Mouse (Mus musculus) midbrain, embryonic 16.5 days (tissue): ENCODE data around the gene Tspan5. TPM values are rescaled to one million over a fixed set of nuclear protein-coding genes. Genes with fewer than 3 reads are reported as not detected.

ENCODE experiments used
- ATAC-seq: fragments of 200-750 bp; cut with Nextera tagmentation; 2 replicates; pipeline ENCODE4 v1.8.0; 2017; ENCODE audit warnings: moderate TSS enrichment
- H3K27ac ChIP-seq: fragments of 300-500 bp; sonication (generic); 2 replicates; pipeline ENCODE4 v1.5.1; 2014; ENCODE audit warnings: mild to moderate bottlenecking, low read length, mixed read lengths
- H3K27me3 ChIP-seq: fragments of 300-500 bp; sonication (generic); 2 replicates; pipeline ENCODE4 v1.6.1; 2014; ENCODE audit warnings: low read depth, low read length, mixed read lengths; ENCODE audit not compliant: control insufficient read depth, insufficient read depth
- H3K36me3 ChIP-seq: fragments of 300-500 bp; sonication (generic); 2 replicates; pipeline ENCODE4 v1.6.1; 2014; ENCODE audit warnings: mild to moderate bottlenecking, low read length, moderate library complexity, mixed read lengths; ENCODE audit not compliant: control insufficient read depth, insufficient read depth
- H3K4me1 ChIP-seq: fragments of 300-500 bp; sonication (generic); 2 replicates; pipeline ENCODE4 v1.6.1; 2014; ENCODE audit warnings: mild to moderate bottlenecking, low read length, mixed read lengths; ENCODE audit not compliant: control insufficient read depth, insufficient read depth
- H3K4me2 ChIP-seq: fragments of 300-500 bp; sonication (generic); 2 replicates; pipeline ENCODE4 v1.6.1; 2014; ENCODE audit warnings: mild to moderate bottlenecking, low read length, mixed read lengths
- H3K4me3 ChIP-seq: fragments of 300-500 bp; sonication (generic); 2 replicates; pipeline ENCODE4 v1.5.1; 2014; ENCODE audit warnings: low read depth, mild to moderate bottlenecking, low read length, moderate library complexity, mixed read lengths
- H3K9ac ChIP-seq: fragments of 300-500 bp; sonication (generic); 2 replicates; pipeline ENCODE4 v1.6.1; 2014; ENCODE audit warnings: low read depth, low read length, mixed read lengths
- H3K9me3 ChIP-seq: fragments of 300-500 bp; sonication (generic); replicated peaks from 2 replicates; pipeline ENCODE4 v1.6.1; 2014; ENCODE audit warnings: mild to moderate bottlenecking, low read length, mixed read lengths; ENCODE audit not compliant: control insufficient read depth, poor library complexity, severe bottlenecking
- WGBS: fragments of 180-500 bp; shearing (Covaris S2); extraction: QIAGEN DNeasy Blood & Tissue Kit; methylation state at CpG from one replicate; pipeline ENCODE4 v1.1.7; 2014; 5-methylcytosine and 5-hydroxymethylcytosine counted together
- polyA plus RNA-seq: library from polyadenylated mRNA; unstranded; fragments of >200 nt; fragmentation: Nextera tagmentation; extraction: Ambion mirVana; gene quantifications from 2 replicates; pipeline ENCODE4 v1.2.1, GENCODE M21; 2015

The Tspan5 gene
- polyA plus RNA-seq, 1 experiment from 2014 or later = 101 TPM

DNA sequence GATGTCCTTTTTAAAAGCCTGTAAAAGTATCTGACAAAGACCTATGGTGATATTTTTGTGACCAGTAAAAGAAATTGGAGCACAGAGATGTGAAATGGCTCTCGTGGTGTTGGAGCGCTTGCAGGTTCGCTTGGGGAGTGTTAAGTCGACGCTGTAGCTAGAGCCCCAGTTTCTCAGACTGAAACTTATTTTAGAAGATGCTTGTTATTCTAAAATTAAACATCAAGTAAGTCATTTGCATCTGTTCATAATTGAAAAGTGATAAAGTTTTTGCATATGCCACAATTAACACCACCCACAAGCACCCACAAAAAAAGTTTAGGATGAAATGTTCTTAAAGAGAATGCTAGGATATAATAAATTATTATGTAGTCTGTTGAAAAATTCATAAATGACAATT is 6.0 kb downstream of the Tspan5 start:
- Histone ChIP-seq H3K9ac (no peak overlapping the region), H3K9me3 (no peaks in the 10 kb centered on the region), H3K4me1 (peaks cover 35% of the 10 kb centered on the region), H3K27ac (no peak overlapping the region), H3K4me2 (no peak overlapping the region), H3K27me3 (no peaks in the 10 kb centered on the region), H3K36me3 (no peaks in the 10 kb centered on the region), H3K4me3 (no peak overlapping the region)
- WGBS = 93% methylated on average over 5 of the region's 5 CpGs
- ATAC-seq = no peak

DNA sequence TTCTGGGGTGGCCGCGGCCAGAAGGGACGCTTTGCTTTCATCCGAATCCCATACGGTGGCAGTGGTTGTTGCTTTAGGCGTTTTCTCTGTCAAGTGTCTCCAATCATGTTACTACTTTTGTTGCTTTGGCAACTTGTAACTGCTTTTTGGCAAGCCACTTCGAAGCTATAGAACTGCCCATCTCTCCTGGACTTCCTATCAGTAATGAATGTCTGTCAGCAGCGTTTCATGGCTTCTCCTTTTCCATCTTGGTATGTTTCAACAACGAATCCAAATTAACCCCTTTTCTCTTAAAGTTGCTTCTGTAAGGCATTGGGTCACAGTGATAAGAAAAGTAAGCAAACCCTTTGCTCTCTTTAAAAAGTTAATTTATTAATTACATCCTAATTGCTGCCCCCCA is 7.7 kb downstream of the Tspan5 start:
- H3K36me3 ChIP-seq = no peaks in the 10 kb centered on the region
- H3K27me3 ChIP-seq = no peaks in the 10 kb centered on the region
- no peak overlapping the region for H3K9ac ChIP-seq
- no peak for ATAC-seq
- H3K4me3 ChIP-seq = no peak overlapping the region
- WGBS = 86% methylated on average over 9 of the region's 9 CpGs
- peaks cover 27% of the 10 kb centered on the region for H3K4me1 ChIP-seq
- no peak overlapping the region for H3K27ac ChIP-seq
- H3K4me2 ChIP-seq = no peak overlapping the region
- H3K9me3 ChIP-seq = no peaks in the 10 kb centered on the region

DNA sequence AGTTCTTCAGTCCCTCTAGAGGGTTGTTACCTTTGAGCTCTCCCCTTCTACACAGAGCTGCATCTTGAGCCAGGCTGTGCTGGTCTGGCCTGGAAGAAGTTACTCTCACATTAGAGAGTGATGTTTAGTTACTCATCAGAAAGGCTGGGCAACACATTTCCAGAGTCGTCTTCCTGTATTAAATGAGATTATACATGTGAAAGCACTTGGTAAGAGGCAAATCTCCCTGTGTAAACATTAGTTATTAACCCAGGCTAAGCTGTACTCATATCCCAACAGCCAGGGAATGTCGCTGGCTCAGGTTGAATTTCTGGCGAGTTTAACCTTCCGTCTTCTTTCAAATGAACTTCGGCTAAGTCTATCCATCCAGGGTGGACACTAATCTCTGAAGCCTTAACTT is 9.3 kb downstream of the Tspan5 start:
- no peaks in the 10 kb centered on the region for H3K36me3 ChIP-seq
- no peak overlapping the region for H3K27ac ChIP-seq
- H3K4me2 ChIP-seq = no peak overlapping the region
- 77% methylated on average over 5 of the region's 5 CpGs for WGBS
- no peak overlapping the region for H3K4me3 ChIP-seq
- no peak overlapping the region for H3K9ac ChIP-seq
- no peaks in the 10 kb centered on the region for H3K27me3 ChIP-seq
- no peak for ATAC-seq
- H3K9me3 ChIP-seq = no peaks in the 10 kb centered on the region
- peaks cover 14% of the 10 kb centered on the region for H3K4me1 ChIP-seq

DNA sequence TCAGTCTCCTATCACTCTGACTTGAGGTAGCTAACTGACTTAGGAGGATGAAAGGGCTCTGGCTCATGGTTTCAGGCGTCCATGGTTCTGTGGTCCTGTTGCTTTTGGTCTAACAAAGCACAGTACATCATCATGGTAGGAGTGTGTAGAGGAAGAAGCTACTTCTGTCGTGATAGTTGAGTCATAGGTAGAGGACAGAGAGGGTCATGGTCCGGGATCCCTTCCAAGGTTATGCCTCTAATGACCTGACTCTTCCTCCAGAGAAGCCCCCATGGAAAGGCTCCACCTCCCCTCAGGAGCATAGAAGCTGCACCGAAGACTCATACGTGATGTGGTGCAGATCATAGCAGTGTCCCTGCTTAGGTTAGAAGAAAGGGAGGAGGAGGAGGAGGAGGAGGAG is 10.1 kb downstream of the Tspan5 start:
- Histone ChIP-seq H3K4me1 (peaks cover 14% of the 10 kb centered on the region), H3K36me3 (no peaks in the 10 kb centered on the region), H3K9me3 (no peaks in the 10 kb centered on the region), H3K9ac (no peak overlapping the region), H3K27ac (no peak overlapping the region), H3K4me2 (no peak overlapping the region), H3K27me3 (no peaks in the 10 kb centered on the region), H3K4me3 (no peak overlapping the region)
- WGBS = 81% methylated on average over 5 of the region's 5 CpGs
- no peak for ATAC-seq

DNA sequence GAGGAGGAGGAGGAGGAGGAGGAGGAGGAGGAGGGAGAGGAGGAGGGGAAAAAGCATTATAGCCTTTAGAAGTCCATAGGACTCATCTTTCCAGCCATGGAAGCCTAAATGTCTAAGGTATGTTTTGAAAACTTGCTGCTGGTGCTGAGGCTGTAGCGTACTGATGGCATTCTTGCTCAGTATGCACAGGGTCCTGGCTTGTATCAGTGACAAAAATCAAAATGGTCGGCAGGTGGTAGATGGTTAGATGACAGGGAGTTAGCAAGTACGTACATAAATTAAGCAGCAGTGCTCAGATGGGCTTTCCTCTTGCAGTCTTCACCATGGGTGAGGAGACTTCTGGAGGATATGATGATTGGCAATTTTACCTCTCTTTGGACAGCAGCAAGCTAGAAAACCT is 10.8 kb downstream of the Tspan5 start:
- Histone ChIP-seq H3K4me1 (peaks cover 14% of the 10 kb centered on the region), H3K36me3 (no peaks in the 10 kb centered on the region), H3K9ac (no peak overlapping the region), H3K27ac (no peak overlapping the region), H3K4me3 (no peak overlapping the region), H3K27me3 (no peaks in the 10 kb centered on the region), H3K4me2 (no peak overlapping the region), H3K9me3 (no peaks in the 10 kb centered on the region)
- 59% methylated on average over 3 of the region's 3 CpGs for WGBS
- ATAC-seq = no peak

DNA sequence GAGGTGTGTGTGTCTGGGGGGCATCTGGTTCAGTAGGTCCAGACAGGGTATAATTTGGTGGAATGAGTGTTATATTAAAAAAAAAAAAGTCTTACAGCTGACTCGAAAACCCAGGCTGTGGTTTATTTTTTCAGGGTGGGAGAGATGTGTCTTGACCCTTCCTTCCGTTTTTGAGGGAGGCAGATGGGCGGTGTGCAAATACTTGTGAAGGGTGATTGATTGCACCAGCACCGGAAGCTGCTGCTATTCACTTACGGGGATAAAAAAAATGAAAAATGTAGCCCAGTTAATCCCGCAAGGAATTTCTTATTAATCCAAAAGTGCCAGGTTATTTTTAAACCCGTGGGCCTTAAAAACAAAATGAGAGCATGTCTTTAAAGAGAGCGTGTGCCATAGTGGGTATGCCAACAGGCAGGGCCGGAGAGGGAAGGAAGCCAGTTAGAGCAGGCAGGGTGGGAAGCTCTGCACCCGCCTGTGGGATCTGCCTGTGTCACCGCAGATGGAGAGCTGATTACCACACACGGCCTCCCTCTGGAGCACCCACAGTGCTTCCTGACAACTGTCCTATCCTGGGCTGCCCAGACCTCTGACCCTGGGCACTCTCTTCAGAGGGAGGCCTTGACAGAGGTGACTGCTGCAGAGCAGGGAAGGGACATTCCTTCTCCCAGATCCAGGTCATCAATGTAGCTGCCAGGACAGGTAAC is 11.3 kb downstream of the Tspan5 start:
- H3K9me3 ChIP-seq = no peaks in the 10 kb centered on the region
- H3K27me3 ChIP-seq = no peaks in the 10 kb centered on the region
- H3K9ac ChIP-seq = no peak overlapping the region
- no peak overlapping the region for H3K27ac ChIP-seq
- no peaks in the 10 kb centered on the region for H3K36me3 ChIP-seq
- H3K4me2 ChIP-seq = no peak overlapping the region
- H3K4me3 ChIP-seq = no peak overlapping the region
- ATAC-seq = no peak
- H3K4me1 ChIP-seq = peaks cover 14% of the 10 kb centered on the region
- 35% methylated on average over 12 of the region's 12 CpGs for WGBS

DNA sequence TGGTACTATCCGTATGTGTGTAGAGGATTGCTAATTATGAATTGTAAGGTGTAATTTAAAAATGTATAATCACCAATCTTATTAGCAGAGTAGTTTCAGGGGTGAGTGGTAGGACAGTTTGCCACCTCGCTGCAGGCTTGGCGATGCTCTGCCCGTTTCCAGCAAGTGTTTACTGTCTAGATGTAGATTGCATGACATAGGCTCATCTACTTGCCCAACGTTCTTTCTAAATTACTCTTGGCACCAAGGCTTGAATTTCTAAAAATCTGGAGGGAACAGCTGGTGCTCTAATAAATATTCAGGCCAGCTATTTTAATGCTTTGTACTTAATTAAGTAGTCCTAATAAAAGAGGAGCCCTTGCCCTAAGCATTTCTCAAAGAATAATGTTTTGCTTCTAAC is 12.3 kb downstream of the Tspan5 start:
- Histone ChIP-seq H3K4me2 (no peak overlapping the region), H3K4me3 (no peak overlapping the region), H3K9me3 (no peaks in the 10 kb centered on the region), H3K36me3 (no peaks in the 10 kb centered on the region), H3K27me3 (no peaks in the 10 kb centered on the region), H3K27ac (no peak overlapping the region), H3K9ac (no peak overlapping the region), H3K4me1 (peaks cover 22% of the 10 kb centered on the region)
- 58% methylated on average over 5 of the region's 5 CpGs for WGBS
- ATAC-seq = no peak

DNA sequence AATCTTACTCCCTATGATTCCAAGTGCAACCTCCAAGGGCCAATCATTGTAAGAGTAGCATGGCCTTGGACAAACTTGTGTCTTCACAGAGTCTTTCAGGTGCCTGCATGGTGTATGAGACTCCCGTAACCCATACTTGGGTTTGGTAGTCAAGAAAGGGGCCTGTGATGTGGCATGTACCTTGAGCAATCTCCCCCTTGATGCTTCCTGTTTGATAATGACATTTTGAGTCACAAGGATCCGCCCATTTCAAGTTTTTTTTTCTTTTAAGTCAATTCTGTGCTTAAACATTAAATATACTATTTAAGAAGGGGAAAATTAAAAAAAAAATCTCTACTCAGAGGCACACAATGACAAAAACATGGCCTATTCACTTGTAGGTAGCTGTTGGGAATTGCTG is 15.3 kb downstream of the Tspan5 start:
- H3K27me3 ChIP-seq = no peaks in the 10 kb centered on the region
- WGBS = 99% methylated on average over 2 of the region's 2 CpGs
- H3K4me3 ChIP-seq = no peak overlapping the region
- no peak overlapping the region for H3K27ac ChIP-seq
- no peak overlapping the region for H3K4me2 ChIP-seq
- no peaks in the 10 kb centered on the region for H3K36me3 ChIP-seq
- no peaks in the 10 kb centered on the region for H3K9me3 ChIP-seq
- ATAC-seq = no peak
- H3K4me1 ChIP-seq = peaks cover 34% of the 10 kb centered on the region
- no peak overlapping the region for H3K9ac ChIP-seq

DNA sequence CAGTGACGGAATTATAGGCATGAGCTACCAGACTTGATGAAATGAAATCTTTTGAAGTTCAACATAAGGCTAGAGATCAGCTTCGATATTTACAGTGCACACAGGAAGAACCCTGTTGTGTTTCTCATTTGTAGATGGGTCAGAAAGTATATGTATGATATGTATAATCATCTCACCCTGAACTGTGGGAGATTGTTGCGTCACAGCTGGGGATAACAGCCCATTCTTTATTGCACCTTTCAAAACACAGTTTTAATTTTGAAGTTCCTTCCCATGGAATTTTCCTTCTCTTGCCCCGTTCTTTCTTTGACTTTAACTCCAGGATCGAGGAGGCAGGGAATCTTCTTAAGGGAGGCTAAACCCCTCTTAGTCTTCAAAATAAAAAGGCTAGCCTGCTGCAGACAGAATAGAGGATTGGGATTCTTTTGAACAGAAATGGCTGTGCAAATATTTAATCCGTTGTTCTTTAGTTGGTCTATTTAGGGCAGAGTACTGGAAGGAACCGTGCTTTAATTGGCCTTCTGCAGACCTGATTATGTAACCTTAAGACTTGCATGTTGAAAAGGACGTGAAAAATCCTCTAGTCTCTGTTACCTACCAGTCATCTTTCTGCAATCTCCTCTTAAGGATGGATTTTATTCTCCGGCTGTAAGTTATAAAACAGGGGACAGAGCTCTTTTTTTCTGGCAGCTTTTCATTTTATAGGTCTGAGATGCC is 18.1 kb downstream of the Tspan5 start:
- H3K36me3 ChIP-seq = no peaks in the 10 kb centered on the region
- peaks cover 28% of the 10 kb centered on the region for H3K4me1 ChIP-seq
- peak overlapping the region; percentile 11 for H3K4me2 ChIP-seq
- H3K27me3 ChIP-seq = no peaks in the 10 kb centered on the region
- peak overlapping the region; percentile 24 for H3K27ac ChIP-seq
- ATAC-seq = no peak
- H3K9ac ChIP-seq = no peak overlapping the region; the same call in 1 of the 2 replicates
- no peak overlapping the region for H3K4me3 ChIP-seq
- 17% methylated on average over 9 of the region's 9 CpGs for WGBS
- no peaks in the 10 kb centered on the region for H3K9me3 ChIP-seq
